Mouse (Mus musculus): ENCODE results near the gene Hmgn3.

The Hmgn3 gene

GRCm38 (mm10) chr9:83100786-83101185 is 45.7 kb downstream of the Hmgn3 start:
- no peak for DNase-seq (ENCODE audit: extremely low spot score, low read depth, low spot score)

- DNase-seq (ENCODE audit: extremely low spot score, low read depth, low spot score): no peak
These were observed 47.7 kb downstream of the Hmgn3 start for GRCm38 (mm10) chr9:83098652-83099307.

GRCm38 (mm10) chr9:83097816-83098215 is 48.7 kb downstream of the Hmgn3 start:
- DNase-seq (ENCODE audit: extremely low spot score, low read depth, low spot score): no peak

GRCm38 (mm10) chr9:83094649-83095336 is 51.7 kb downstream of the Hmgn3 start:
- DNase-seq (ENCODE audit: extremely low spot score, low read depth, low spot score): no peak

GRCm38 (mm10) chr9:83083790-83084469 is 62.6 kb downstream of the Hmgn3 start:
- DNase-seq (ENCODE audit: extremely low spot score, low read depth, low spot score): no peak

- DNase-seq (ENCODE audit: extremely low spot score, low read depth, low spot score): no peak
These were observed 63.4 kb downstream of the Hmgn3 start for GRCm38 (mm10) chr9:83083091-83083490.

GRCm38 (mm10) chr9:83082296-83082695 is 64.2 kb downstream of the Hmgn3 start:
- DNase-seq (ENCODE audit: extremely low spot score, low read depth, low spot score): no peak

- no peak for DNase-seq (ENCODE audit: extremely low spot score, low read depth, low spot score)
These were observed 66.8 kb downstream of the Hmgn3 start for GRCm38 (mm10) chr9:83079724-83080123.

GRCm38 (mm10) chr9:83068246-83068645 is 78.2 kb downstream of the Hmgn3 start:
- no peak for DNase-seq (ENCODE audit: extremely low spot score, low read depth, low spot score)

- DNase-seq (ENCODE audit: extremely low spot score, low read depth, low spot score): no peak
These were observed 85.2 kb downstream of the Hmgn3 start for GRCm38 (mm10) chr9:83061289-83061688.
